Mouse (Mus musculus): Measurements from ENCODE around the gene Gng10. TPM values are rescaled to one million over a fixed set of nuclear protein-coding genes. Genes with fewer than 3 reads are reported as not detected.

Gng10 gene
- polyA plus RNA-seq, 1 experiment from 2014 or later, result 47.5 TPM

Other genes starting within 250 kb of the Gng10 start
- not detected in 2 replicates for gene Olfr267, start 247.4 kb upstream of the Gng10 start, polyA plus RNA-seq (2014; fragmentation: Nextera tagmentation; extraction: Ambion mirVana)
- 37.7 and 38.2 TPM in 2 replicates for gene Ecpas, start 122.3 kb upstream of the Gng10 start, polyA plus RNA-seq (2014; fragmentation: Nextera tagmentation; extraction: Ambion mirVana)
- gene Zkscan16, start 91.5 kb upstream of the Gng10 start, polyA plus RNA-seq (2014; fragmentation: Nextera tagmentation; extraction: Ambion mirVana), result 0.16 and 0.23 TPM in 2 replicates
- 10.1 and 10.7 TPM in 2 replicates for gene Ptgr1, start 48.0 kb upstream of the Gng10 start, polyA plus RNA-seq (2014; fragmentation: Nextera tagmentation; extraction: Ambion mirVana)
- 13.7 and 15.9 TPM in 2 replicates for gene Dnajc25, start 40.0 kb upstream of the Gng10 start, polyA plus RNA-seq (2014; fragmentation: Nextera tagmentation; extraction: Ambion mirVana)
- gene Gm20503, start 31.9 kb upstream of the Gng10 start, polyA plus RNA-seq (2014; fragmentation: Nextera tagmentation; extraction: Ambion mirVana), result 12.2 and 15.9 TPM in 2 replicates
- not detected in 2 replicates for gene AI481877, start 103.9 kb downstream of the Gng10 start, polyA plus RNA-seq (2014; fragmentation: Nextera tagmentation; extraction: Ambion mirVana)
- gene Ugcg, start 154.2 kb downstream of the Gng10 start, polyA plus RNA-seq (2014; fragmentation: Nextera tagmentation; extraction: Ambion mirVana), result 10.7 and 11.0 TPM in 2 replicates